Mouse (Mus musculus): ENCODE results near the gene Bloc1s2. TPM values are rescaled to one million over a fixed set of nuclear protein-coding genes. Genes with fewer than 3 reads are reported as not detected.

Gene Bloc1s2
- total and polyA plus RNA-seq, 3 experiments, result 151 to 193 TPM; not detected in 1

DNA sequence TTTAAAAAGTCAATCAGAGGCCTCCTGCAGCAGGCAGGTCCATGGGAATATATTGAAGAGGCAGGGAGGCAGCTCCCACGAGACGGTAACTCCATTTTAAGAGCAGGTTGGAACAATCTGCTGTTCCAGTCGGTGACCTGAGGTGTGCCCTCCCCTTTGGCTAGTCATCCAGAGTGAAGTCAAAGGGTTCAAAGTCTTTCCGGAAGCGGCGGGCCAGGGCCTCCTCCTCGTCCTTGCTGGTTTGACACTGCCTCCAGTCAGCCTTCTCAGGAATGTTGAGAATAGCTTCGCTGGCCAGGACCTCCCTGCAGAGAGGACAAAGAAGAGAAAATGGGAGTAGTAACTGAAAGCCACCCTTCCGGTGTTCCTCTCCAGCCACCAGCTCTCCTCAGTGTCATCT, 35.9 kb downstream of the Bloc1s2 start:
- Histone ChIP-seq H3K4me1 (ENCODE audit: control insufficient read depth in 1 of 2, insufficient read depth in 2 of 2, low read length in 2 of 2) (peaks cover 6 to 10% of the 10 kb centered on the region in 2 experiments), H3K27ac (ENCODE audit: control insufficient read depth, low read depth, low read length) (no peak overlapping the region), H3K4me3 (ENCODE audit: control insufficient read depth in 1 of 2, insufficient read depth in 1 of 2, low read depth in 2 of 2, low read length in 2 of 2) (no peak overlapping the region), H3K36me3 (ENCODE audit: control insufficient read depth in 1 of 2, insufficient read depth in 2 of 2, low read length in 2 of 2) (peaks cover 10 to 15% of the 10 kb centered on the region in 2 experiments), H3K9me3 (replicated peaks; ENCODE audit: insufficient read depth, low read length) (no peaks in the 10 kb centered on the region), H3K79me2 (ENCODE audit: control insufficient read depth, insufficient read depth, low read length, poor library complexity) (peaks cover 18% of the 10 kb centered on the region), H3K9ac (ENCODE audit: control insufficient read depth, low read depth, low read length, poor library complexity, severe bottlenecking) (no peak overlapping the region), H3K27me3 (ENCODE audit: control insufficient read depth in 1 of 2, insufficient read depth in 2 of 2, low read length in 2 of 2) (no peaks in the 10 kb centered on the region)
- no peak for DNase-seq (ENCODE audit: low read depth, low spot score)
- no peak for TF ChIP-seq MEF2A (IDR thresholded peaks at IDR 0.05; ENCODE audit: extremely low read depth, insufficient replicate concordance, low read depth, low read length, poor library complexity, severe bottlenecking)
- no peak for TF ChIP-seq SIN3A (IDR thresholded peaks at IDR 0.05; ENCODE audit: low read length)
- TF ChIP-seq TAL1 (IDR thresholded peaks at IDR 0.05; ENCODE audit: low read length), result no peak
- TF ChIP-seq MAFK (IDR thresholded peaks at IDR 0.05; ENCODE audit: borderline replicate concordance, low read depth, low read length), result no peak
- no peak for TF ChIP-seq NELFE (IDR thresholded peaks at IDR 0.05; ENCODE audit: low read depth, low read length)
- no peak for TF ChIP-seq ZC3H11A (IDR thresholded peaks at IDR 0.05; ENCODE audit: low read depth, low read length)
- TF ChIP-seq ETS1 (IDR thresholded peaks at IDR 0.05; ENCODE audit: low read depth, low read length), result no peak
- no peak for TF ChIP-seq GATA1 (IDR thresholded peaks at IDR 0.05; ENCODE audit: low read depth, low read length)
- no peak for TF ChIP-seq JUND (IDR thresholded peaks at IDR 0.05; ENCODE audit: low read depth, low read length)
- TF ChIP-seq MYB (IDR thresholded peaks at IDR 0.05; ENCODE audit: low read depth, low read length), result no peak
- no peak for TF ChIP-seq KAT2A (conservative IDR thresholded peaks at IDR 0.05; ENCODE audit: low read depth, low read length)
- TF ChIP-seq CHD1 (IDR thresholded peaks at IDR 0.05; ENCODE audit: low read depth, low read length), result no peak
- TF ChIP-seq MXI1 (IDR thresholded peaks at IDR 0.05; ENCODE audit: low read depth, low read length), result no peak
- TF ChIP-seq POLR2A (IDR thresholded peaks at IDR 0.05; ENCODE audit: control insufficient read depth in 1 of 2, insufficient read depth in 1 of 2, low read depth in 1 of 2, low read length in 2 of 2, poor library complexity in 1 of 2), result no peak

DNA sequence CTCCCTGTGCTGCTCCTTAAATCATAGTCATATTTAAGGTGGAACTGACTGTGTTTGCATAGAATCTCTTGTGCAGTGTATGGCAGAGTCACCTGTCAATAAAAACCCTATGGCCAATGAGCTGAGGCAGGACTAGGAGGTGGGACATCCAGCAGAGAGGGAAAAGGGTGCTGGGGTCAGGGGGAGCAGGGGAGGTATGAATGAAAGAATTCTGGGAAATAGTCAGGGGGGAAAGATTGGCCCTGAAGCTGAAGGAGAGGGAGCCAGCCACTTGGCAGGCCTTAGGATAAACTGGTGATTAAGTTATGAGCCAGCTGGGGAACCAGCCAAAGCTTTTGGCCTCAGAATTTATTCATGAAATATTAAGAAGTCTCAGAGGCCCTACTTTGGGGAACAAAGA, 37.2 kb downstream of the Bloc1s2 start:
- H3K4me3 ChIP-seq (ENCODE audit: control insufficient read depth in 1 of 2, insufficient read depth in 1 of 2, low read depth in 2 of 2, low read length in 2 of 2), result no peak overlapping the region
- no peaks in the 10 kb centered on the region for H3K27me3 ChIP-seq (ENCODE audit: control insufficient read depth in 1 of 2, insufficient read depth in 2 of 2, low read length in 2 of 2)
- H3K79me2 ChIP-seq (ENCODE audit: control insufficient read depth, insufficient read depth, low read length, poor library complexity), result peaks cover 28% of the 10 kb centered on the region
- H3K27ac ChIP-seq (ENCODE audit: control insufficient read depth, low read depth, low read length), result no peak overlapping the region
- DNase-seq (ENCODE audit: low read depth, low spot score), result peak; percentile 18
- H3K9ac ChIP-seq (ENCODE audit: control insufficient read depth, low read depth, low read length, poor library complexity, severe bottlenecking), result no peak overlapping the region
- peaks cover 14 to 17% of the 10 kb centered on the region in 2 experiments for H3K4me1 ChIP-seq (ENCODE audit: control insufficient read depth in 1 of 2, insufficient read depth in 2 of 2, low read length in 2 of 2)
- H3K9me3 ChIP-seq (replicated peaks; ENCODE audit: insufficient read depth, low read length), result no peaks in the 10 kb centered on the region
- H3K36me3 ChIP-seq (ENCODE audit: control insufficient read depth in 1 of 2, insufficient read depth in 2 of 2, low read length in 2 of 2), result peaks cover 6 to 28% of the 10 kb centered on the region in 2 experiments
- no peak for TF ChIP-seq BHLHE40 (IDR thresholded peaks at IDR 0.05; ENCODE audit: borderline replicate concordance, low read depth, low read length)
- no peak for TF ChIP-seq ZC3H11A (IDR thresholded peaks at IDR 0.05; ENCODE audit: low read depth, low read length)
- TF ChIP-seq MEF2A (IDR thresholded peaks at IDR 0.05; ENCODE audit: extremely low read depth, insufficient replicate concordance, low read depth, low read length, poor library complexity, severe bottlenecking), result no peak
- TF ChIP-seq MYC (IDR thresholded peaks at IDR 0.05; ENCODE audit: low read depth, low read length), result no peak
- TF ChIP-seq POLR2A (IDR thresholded peaks at IDR 0.05; ENCODE audit: control insufficient read depth in 1 of 2, insufficient read depth in 1 of 2, low read depth in 1 of 2, low read length in 2 of 2, poor library complexity in 1 of 2), result no peak
- no peak for TF ChIP-seq NRF1 (IDR thresholded peaks at IDR 0.05; ENCODE audit: insufficient read depth, low read depth, low read length, poor library complexity, severe bottlenecking)
- TF ChIP-seq GABPA (IDR thresholded peaks at IDR 0.05; ENCODE audit: low read depth, low read length), result no peak
- TF ChIP-seq TAL1 (IDR thresholded peaks at IDR 0.05; ENCODE audit: low read length), result no peak
- no peak for TF ChIP-seq POLR2AphosphoS2 (IDR thresholded peaks at IDR 0.05; ENCODE audit: low read length)
- no peak for TF ChIP-seq USF1 (IDR thresholded peaks at IDR 0.05; ENCODE audit: low read depth, low read length)
- TF ChIP-seq CHD1 (IDR thresholded peaks at IDR 0.05; ENCODE audit: low read depth, low read length), result no peak

All from MEL (cell line).